In the genomic region with DNA sequence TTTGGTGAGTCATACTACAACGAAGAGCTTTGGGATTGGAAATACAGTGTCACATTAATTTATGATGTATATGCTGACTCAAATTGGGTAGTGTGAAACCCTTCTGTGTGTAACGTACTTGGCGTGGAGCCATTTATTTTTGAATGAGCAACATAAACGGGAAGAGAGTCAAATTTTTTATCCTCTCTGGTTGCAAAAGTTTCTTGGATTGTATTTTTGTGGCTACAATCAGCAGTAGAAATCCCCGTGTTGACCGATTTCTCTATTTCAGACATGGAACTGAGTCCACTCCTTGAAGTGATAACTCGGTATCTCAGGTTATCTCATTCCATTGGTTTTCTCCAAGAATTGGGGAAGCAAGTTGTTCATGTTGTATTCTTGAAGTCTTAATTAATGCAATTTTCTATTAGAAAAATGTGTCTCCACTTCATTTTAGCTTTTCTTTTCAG, we compare ENCODE assay signal across 8 mouse cellular contexts. TPM values are rescaled to one million over a fixed set of nuclear protein-coding genes. Genes with fewer than 3 reads are reported as not detected.
DNase-seq lines count a peak whose midpoint lies in the region; ATAC-seq and TF ChIP-seq lines count a peak whose summit lies in the region.

No protein-coding gene starts in this region.

- peak; percentile 52 to 76 for TF ChIP-seq EP300 in MEL (IDR thresholded peaks at IDR 0.05; ENCODE audit: low read depth in 1 of 2, low read length in 2 of 2)

- H3K9me3 ChIP-seq in heart, embryonic 10.5 days: no peaks in the 10 kb centered on the region
- no peaks in the 10 kb centered on the region for H3K9me3 ChIP-seq in MEL (replicated peaks; ENCODE audit: insufficient read depth, low read length)
- no peaks in the 10 kb centered on the region for H3K9me3 ChIP-seq in hindbrain, embryonic 11.5 days (ENCODE audit: control insufficient read depth, low read length)

- peak overlapping the region; percentile 93 for H3K4me3 ChIP-seq in heart, embryonic 10.5 days
- H3K4me3 ChIP-seq in MEL (ENCODE audit: control insufficient read depth in 1 of 2, insufficient read depth in 1 of 2, low read depth in 2 of 2, low read length in 2 of 2): peak overlapping the region; percentile 94 to 97
- H3K4me3 ChIP-seq in hindbrain, embryonic 11.5 days (ENCODE audit: low read depth, low read length): peak overlapping the region; percentile 81

- no peaks in the 10 kb centered on the region for H3K27me3 ChIP-seq in heart, embryonic 10.5 days (ENCODE audit: insufficient read depth, poor library complexity, severe bottlenecking)
- H3K27me3 ChIP-seq in MEL (ENCODE audit: control insufficient read depth in 1 of 2, insufficient read depth in 2 of 2, low read length in 2 of 2): no peaks in the 10 kb centered on the region
- H3K27me3 ChIP-seq in hindbrain, embryonic 11.5 days (ENCODE audit: control insufficient read depth, insufficient read depth, low read length): no peaks in the 10 kb centered on the region

- peaks cover 65% of the 10 kb centered on the region for H3K79me2 ChIP-seq in MEL (ENCODE audit: control insufficient read depth, insufficient read depth, low read length, poor library complexity)

- H3K4me2 ChIP-seq in hindbrain, embryonic 11.5 days (replicated peaks; ENCODE audit: low read depth, low read length): peak overlapping the region; percentile 71

- 2% methylated on average over 7 of the region's 7 CpGs for WGBS in heart, embryonic 10.5 days
- 8% methylated on average over 7 of the region's 7 CpGs for WGBS in hindbrain, embryonic 11.5 days

- ATAC-seq in hindbrain, embryonic 11.5 days (ENCODE audit: low FRiP score): no peak
- 0 out of 2 replicates have a peak, but pooled peaks have one; percentile 3 for ATAC-seq in megakaryocyte, adult 5-6 weeks (ENCODE audit: poor library complexity, severe bottlenecking)

- TF ChIP-seq POLR2A in MEL (IDR thresholded peaks at IDR 0.05; ENCODE audit: control insufficient read depth in 1 of 2, insufficient read depth in 1 of 2, low read depth in 1 of 2, low read length in 2 of 2, poor library complexity in 1 of 2): no peak

- peak overlapping the region; percentile 94 for H3K9ac ChIP-seq in MEL (ENCODE audit: control insufficient read depth, low read depth, low read length, poor library complexity, severe bottlenecking)
- peak overlapping the region; percentile 99 for H3K9ac ChIP-seq in hindbrain, embryonic 11.5 days (ENCODE audit: low read depth, low read length)

- no peak for TF ChIP-seq RAD21 in MEL (IDR thresholded peaks at IDR 0.05; ENCODE audit: low read depth, low read length)

- no peak for TF ChIP-seq CTCF in MEL (IDR thresholded peaks at IDR 0.05 in 2 of 3, conservative IDR thresholded peaks at IDR 0.05 in 1 of 3; ENCODE audit: control insufficient read depth in 1 of 3, insufficient read depth in 1 of 3, low read depth in 2 of 3, low read length in 3 of 3, poor library complexity in 1 of 3, severe bottlenecking in 1 of 3)

- no peak for DNase-seq in heart, embryonic 10.5 days (ENCODE audit: low spot score)
- DNase-seq in heart, adult 18-20 months: no peak
- peak; percentile 89 for DNase-seq in MEL (ENCODE audit: low read depth, low spot score)
- no peak for DNase-seq in hindbrain, embryonic 11.5 days (ENCODE audit: low spot score)
- no peak for DNase-seq in urinary bladder, adult 2 months (ENCODE audit: low spot score)
- DNase-seq in ovary, postnatal 14 days (ENCODE audit: low spot score): no peak
- DNase-seq in thymus, postnatal 10 days (ENCODE audit: low spot score in 2 of 2): no peak

- peaks cover 4% of the 10 kb centered on the region; the same call in 1 of the 2 replicates for H3K36me3 ChIP-seq in heart, embryonic 10.5 days
- H3K36me3 ChIP-seq in MEL (ENCODE audit: control insufficient read depth in 1 of 2, insufficient read depth in 2 of 2, low read length in 2 of 2): peaks cover 14 to 60% of the 10 kb centered on the region in 2 experiments
- no peaks in the 10 kb centered on the region for H3K36me3 ChIP-seq in hindbrain, embryonic 11.5 days (ENCODE audit: control insufficient read depth, insufficient read depth, low read length)

- H3K4me1 ChIP-seq in heart, embryonic 10.5 days: peaks cover 40% of the 10 kb centered on the region
- peaks cover 29 to 40% of the 10 kb centered on the region in 2 experiments for H3K4me1 ChIP-seq in MEL (ENCODE audit: control insufficient read depth in 1 of 2, insufficient read depth in 2 of 2, low read length in 2 of 2)
- H3K4me1 ChIP-seq in hindbrain, embryonic 11.5 days (replicated peaks; ENCODE audit: control insufficient read depth, insufficient read depth, low read length): peaks cover 4% of the 10 kb centered on the region

- H3K27ac ChIP-seq in heart, embryonic 10.5 days: peak overlapping the region; percentile 99
- H3K27ac ChIP-seq in MEL (ENCODE audit: control insufficient read depth, low read depth, low read length): peak overlapping the region; percentile 93
- H3K27ac ChIP-seq in hindbrain, embryonic 11.5 days (ENCODE audit: low read depth, low read length): no peak overlapping the region

TF ChIP-seq in MEL, 35 proteins besides CTCF, POLR2A, EP300 and RAD21 (continues in another document):
- TF ChIP-seq ZMIZ1 (IDR thresholded peaks at IDR 0.05; ENCODE audit: low read depth, low read length) (no peak), MXI1 (IDR thresholded peaks at IDR 0.05; ENCODE audit: low read depth, low read length) (peak; percentile 80; the same call in 1 of the 2 replicates), TAL1 (IDR thresholded peaks at IDR 0.05; ENCODE audit: low read length) (no peak), HCFC1 (IDR thresholded peaks at IDR 0.05; ENCODE audit: low read depth, low read length) (no peak), KAT2A (conservative IDR thresholded peaks at IDR 0.05; ENCODE audit: low read depth, low read length) (no peak), ZC3H11A (IDR thresholded peaks at IDR 0.05; ENCODE audit: low read depth, low read length) (no peak), CHD1 (IDR thresholded peaks at IDR 0.05; ENCODE audit: low read depth, low read length) (peak; percentile 60; the same call in 1 of the 2 replicates), NELFE (IDR thresholded peaks at IDR 0.05; ENCODE audit: low read depth, low read length) (peak; percentile 20; the same call in 1 of the 2 replicates), GATA1 (IDR thresholded peaks at IDR 0.05; ENCODE audit: low read depth, low read length) (peak; percentile 76), ZKSCAN1 (IDR thresholded peaks at IDR 0.05; ENCODE audit: low read depth, low read length) (no peak), RCOR1 (IDR thresholded peaks at IDR 0.05; ENCODE audit: low read depth, low read length) (peak; percentile 91), SIN3A (IDR thresholded peaks at IDR 0.05; ENCODE audit: low read length) (peak; percentile 68; the same call in 1 of the 2 replicates), MYB (IDR thresholded peaks at IDR 0.05; ENCODE audit: low read depth, low read length) (no peak), TBP (IDR thresholded peaks at IDR 0.05; ENCODE audit: low read depth, low read length) (no peak), ETS1 (IDR thresholded peaks at IDR 0.05; ENCODE audit: low read depth, low read length) (peak; percentile 69), BHLHE40 (IDR thresholded peaks at IDR 0.05; ENCODE audit: borderline replicate concordance, low read depth, low read length) (0 out of 2 replicates have a peak, but pooled peaks have one; percentile 19), ZNF384 (IDR thresholded peaks at IDR 0.05; ENCODE audit: low read depth, low read length) (no peak), POLR2AphosphoS5 (IDR thresholded peaks at IDR 0.05; ENCODE audit: borderline replicate concordance, low read depth, low read length) (no peak), USF1 (IDR thresholded peaks at IDR 0.05; ENCODE audit: low read depth, low read length) (0 out of 2 replicates have a peak, but pooled peaks have one; percentile 11), JUND (IDR thresholded peaks at IDR 0.05; ENCODE audit: low read depth, low read length) (peak; percentile 42; the same call in 1 of the 2 replicates), E2F4 (IDR thresholded peaks at IDR 0.05; ENCODE audit: borderline replicate concordance, low read depth, low read length) (no peak), MAZ (IDR thresholded peaks at IDR 0.05; ENCODE audit: low read depth, low read length) (0 out of 2 replicates have a peak, but pooled peaks have one; percentile 34), MAFK (IDR thresholded peaks at IDR 0.05; ENCODE audit: borderline replicate concordance, low read depth, low read length) (peak; percentile 62; the same call in 1 of the 2 replicates), SMC3 (IDR thresholded peaks at IDR 0.05; ENCODE audit: low read depth, low read length) (no peak), MAX (IDR thresholded peaks at IDR 0.05; ENCODE audit: low read length) (peak; percentile 36; the same call in 1 of the 2 replicates), TCF12 (IDR thresholded peaks at IDR 0.05; ENCODE audit: low read depth, low read length) (no peak), USF2 (IDR thresholded peaks at IDR 0.05; ENCODE audit: borderline replicate concordance in 1 of 2, insufficient read depth in 1 of 2, low read depth in 1 of 2, low read length in 2 of 2) (no peak), GABPA (IDR thresholded peaks at IDR 0.05; ENCODE audit: low read depth, low read length) (no peak)

RNA-seq across cellular contexts. Expression of gene Ppp2ca, which starts 1.3 kb away (rescaled TPM):
- polyA plus RNA-seq in heart, embryonic 10.5 days (2016; fragmentation: Nextera tagmentation; extraction: Ambion mirVana): 66.2 and 91.4 TPM in 2 replicates
- 10 to 100 TPM; 54.2 to 54.3 TPM for total RNA-seq in heart, adult 18-20 months (2021)
- total RNA-seq in MEL (2012; rRNA removed): 78.2 and 89.5 TPM in 2 replicates
- polyA plus RNA-seq in MEL (2012; ENCODE audit: insufficient read depth in 1 of 2, insufficient read length in 2 of 2, low read depth in 1 of 2, low replicate concordance in 2 of 2, missing spikeins in 1 of 2): 100 to 1,000 TPM; 102 to 113 TPM
- polyA plus RNA-seq in hindbrain, embryonic 11.5 days (2014; fragmentation: Nextera tagmentation; extraction: Ambion mirVana): 128 and 136 TPM in 2 replicates
- 68.5 and 70.6 TPM in 2 replicates for total RNA-seq in megakaryocyte, adult 5-6 weeks (2015)
- 72.5 and 75.7 TPM in 2 replicates for total RNA-seq in megakaryocyte, adult 5-6 weeks (2017)
- 49.0 and 50.1 TPM in 2 replicates for polyA plus RNA-seq in urinary bladder, adult 2 months (2012; rRNA removed)

RNA-seq across cellular contexts. Expression of gene Olfr1373, which starts 45.5 kb away (rescaled TPM):
- polyA plus RNA-seq in heart, embryonic 10.5 days (2016; fragmentation: Nextera tagmentation; extraction: Ambion mirVana): not detected in 2 replicates
- total RNA-seq in heart, adult 18-20 months (2021): not detected
- not detected in 2 replicates for total RNA-seq in MEL (2012; rRNA removed)
- polyA plus RNA-seq in MEL (2012; ENCODE audit: insufficient read depth in 1 of 2, insufficient read length in 2 of 2, low read depth in 1 of 2, low replicate concordance in 2 of 2, missing spikeins in 1 of 2): not detected
- not detected in 2 replicates for polyA plus RNA-seq in hindbrain, embryonic 11.5 days (2014; fragmentation: Nextera tagmentation; extraction: Ambion mirVana)
- not detected in 2 replicates for total RNA-seq in megakaryocyte, adult 5-6 weeks (2015)
- 0.15 TPM in 1 of 2 replicates, not detected in the other for total RNA-seq in megakaryocyte, adult 5-6 weeks (2017)
- polyA plus RNA-seq in urinary bladder, adult 2 months (2012; rRNA removed): not detected in 2 replicates
